Mouse (Mus musculus) kidney, embryonic 16.5 days (tissue): Measurements from ENCODE around the gene Erc2. TPM values are rescaled to one million over a fixed set of nuclear protein-coding genes. Genes with fewer than 3 reads are reported as not detected.
A peak's percentile ranks its signal among the peaks of the same experiment; 100 is the strongest.

Experiments
- ATAC-seq: fragments of 200-750 bp; cut with Nextera tagmentation; 2 replicates; pipeline ENCODE4 v1.8.0; 2017; ENCODE audit warnings: moderate TSS enrichment; ENCODE audit not compliant: low FRiP score, low TSS enrichment
- H3K27ac ChIP-seq: fragments of 300-500 bp; sonication (generic); 2 replicates; pipeline ENCODE4 v1.5.1; 2014; ENCODE audit warnings: low read length
- H3K27me3 ChIP-seq: fragments of 300-500 bp; sonication (generic); 2 replicates; pipeline ENCODE4 v1.6.1; 2014; ENCODE audit warnings: low read length, control low read depth, mixed read lengths; ENCODE audit not compliant: insufficient read depth
- H3K36me3 ChIP-seq: fragments of 300-500 bp; sonication (generic); 2 replicates; pipeline ENCODE4 v1.6.1; 2014; ENCODE audit warnings: low read length, control low read depth, mixed read lengths; ENCODE audit not compliant: insufficient read depth
- H3K4me1 ChIP-seq: fragments of 300-500 bp; sonication (generic); 2 replicates; pipeline ENCODE4 v1.6.1; 2014; ENCODE audit warnings: low read length, control low read depth, mixed read lengths; ENCODE audit not compliant: insufficient read depth
- H3K4me2 ChIP-seq: fragments of 300-500 bp; sonication (generic); replicated peaks from 2 replicates; pipeline ENCODE4 v1.6.1; 2014; ENCODE audit warnings: low read depth, low read length
- H3K4me3 ChIP-seq: fragments of 300-500 bp; sonication (generic); 2 replicates; pipeline ENCODE4 v1.5.1; 2014; ENCODE audit warnings: mild to moderate bottlenecking, low read length
- H3K9ac ChIP-seq: fragments of 300-500 bp; sonication (generic); replicated peaks from 2 replicates; pipeline ENCODE4 v1.6.1; 2014; ENCODE audit warnings: low read length
- H3K9me3 ChIP-seq: fragments of 300-500 bp; sonication (generic); 2 replicates; pipeline ENCODE4 v1.6.1; 2016; ENCODE audit warnings: low read length, control low read depth
- WGBS: fragments of 180-500 bp; shearing (Covaris S2); extraction: QIAGEN DNeasy Blood & Tissue Kit; methylation state at CpG from one replicate; pipeline ENCODE4 v1.1.7; 2014; 5-methylcytosine and 5-hydroxymethylcytosine counted together
- polyA plus RNA-seq: library from polyadenylated mRNA; unstranded; fragments of >200 nt; fragmentation: Nextera tagmentation; extraction: Ambion mirVana; gene quantifications from 2 replicates; pipeline ENCODE4 v1.2.1, GENCODE M21; 2015

The Erc2 gene
- polyA plus RNA-seq, 1 experiment from 2014 or later, result 4.9 TPM

DNA sequence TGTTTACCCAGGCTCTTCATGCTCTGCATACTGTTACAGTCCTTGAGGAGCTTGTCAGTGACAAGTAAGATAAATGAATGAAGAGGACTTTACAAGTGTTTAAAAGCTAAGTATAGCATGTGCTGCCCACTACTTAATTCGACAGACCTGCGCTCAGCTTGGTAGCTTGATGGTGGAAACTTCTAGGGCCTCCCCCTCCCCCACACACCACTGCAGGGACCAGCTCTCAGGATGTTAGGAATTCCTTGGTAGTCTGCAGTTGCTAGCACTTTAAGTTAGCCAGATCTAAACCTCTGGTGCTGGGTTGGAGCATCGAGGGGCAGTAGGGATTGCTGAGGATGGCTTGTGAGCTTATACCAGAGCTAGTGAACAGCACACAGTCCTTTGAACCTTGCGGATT lies 672.9 kb downstream of the Erc2 start:
- H3K9ac ChIP-seq, result no peak overlapping the region
- peaks cover 6% of the 10 kb centered on the region; the same call in 1 of the 2 replicates for H3K4me1 ChIP-seq
- ATAC-seq, result no peak
- H3K36me3 ChIP-seq, result no peaks in the 10 kb centered on the region
- no peak overlapping the region for H3K27ac ChIP-seq
- WGBS, result 42% methylated on average over 4 of the region's 4 CpGs
- no peaks in the 10 kb centered on the region for H3K27me3 ChIP-seq
- no peak overlapping the region for H3K4me3 ChIP-seq
- no peaks in the 10 kb centered on the region for H3K9me3 ChIP-seq
- no peak overlapping the region for H3K4me2 ChIP-seq

DNA sequence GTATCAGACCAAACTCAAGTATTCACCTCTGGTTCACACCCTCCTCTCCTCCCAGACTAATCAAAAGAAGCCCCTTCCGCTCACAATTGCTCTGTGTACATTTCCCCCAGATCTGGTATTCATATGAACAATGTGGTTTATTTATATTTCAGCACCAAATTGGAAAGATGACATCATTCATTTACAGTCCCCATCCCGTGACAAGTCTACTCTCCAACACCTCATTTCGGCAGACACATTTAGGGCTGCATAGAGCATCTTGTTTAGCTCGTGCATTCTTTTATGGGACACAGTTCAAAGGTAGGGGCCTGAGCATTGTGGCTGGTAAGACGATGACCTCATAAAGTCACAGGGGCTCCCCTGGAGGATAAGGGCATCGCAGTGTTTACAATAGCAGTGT lies 677.9 kb downstream of the Erc2 start:
- no peak overlapping the region for H3K4me2 ChIP-seq
- H3K27me3 ChIP-seq, result no peaks in the 10 kb centered on the region
- no peaks in the 10 kb centered on the region for H3K36me3 ChIP-seq
- no peak for ATAC-seq
- 53% methylated on average over 6 of the region's 6 CpGs for WGBS
- H3K4me3 ChIP-seq, result no peak overlapping the region
- no peak overlapping the region for H3K27ac ChIP-seq
- no peak overlapping the region for H3K9ac ChIP-seq
- H3K9me3 ChIP-seq, result no peaks in the 10 kb centered on the region
- peaks cover 3% of the 10 kb centered on the region; the same call in 1 of the 2 replicates for H3K4me1 ChIP-seq

GRCm38 (mm10) chr14:28301251-28301650 lies 679.0 kb downstream of the Erc2 start:
- 39% methylated on average over 5 of the region's 5 CpGs for WGBS
- Histone ChIP-seq H3K9ac (no peak overlapping the region), H3K27ac (no peak overlapping the region), H3K4me2 (no peak overlapping the region), H3K9me3 (no peaks in the 10 kb centered on the region), H3K4me1 (no peaks in the 10 kb centered on the region), H3K27me3 (no peaks in the 10 kb centered on the region), H3K4me3 (no peak overlapping the region), H3K36me3 (no peaks in the 10 kb centered on the region)
- ATAC-seq, result no peak

- Histone ChIP-seq H3K9ac (no peak overlapping the region), H3K27me3 (no peaks in the 10 kb centered on the region), H3K4me1 (no peaks in the 10 kb centered on the region), H3K4me2 (no peak overlapping the region), H3K4me3 (no peak overlapping the region), H3K27ac (no peak overlapping the region), H3K36me3 (no peaks in the 10 kb centered on the region), H3K9me3 (no peaks in the 10 kb centered on the region)
- 64% methylated on average over 5 of the region's 5 CpGs for WGBS
- ATAC-seq, result no peak
Measured at GRCm38 (mm10) chr14:28304131-28304530, 681.9 kb downstream of the Erc2 start.

DNA sequence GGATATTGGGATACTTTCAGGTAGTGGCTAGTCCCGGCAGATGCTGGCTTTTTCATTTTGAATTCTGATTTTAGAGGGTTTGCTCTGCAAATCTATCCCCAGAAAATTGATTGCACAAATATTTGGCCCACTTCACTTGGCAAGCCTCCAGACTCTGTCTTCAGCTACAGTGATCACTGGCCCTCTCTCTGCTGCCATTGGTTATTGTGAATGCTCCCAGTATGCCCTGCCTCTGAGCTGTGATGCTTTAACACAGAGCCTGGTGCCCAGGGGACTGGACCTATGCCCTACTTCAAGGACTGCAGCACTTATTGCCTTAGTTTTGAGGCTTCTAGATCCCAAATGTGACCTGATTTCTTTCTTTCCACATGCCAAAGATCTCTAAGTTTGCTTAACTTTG lies 686.4 kb downstream of the Erc2 start:
- no peaks in the 10 kb centered on the region for H3K36me3 ChIP-seq
- H3K4me2 ChIP-seq, result no peak overlapping the region
- no peak overlapping the region for H3K4me3 ChIP-seq
- H3K27ac ChIP-seq, result no peak overlapping the region
- no peaks in the 10 kb centered on the region for H3K27me3 ChIP-seq
- 92% methylated on average over 1 of the region's 1 CpGs for WGBS
- no peak for ATAC-seq
- H3K4me1 ChIP-seq, result 0 out of 2 replicates have a peak, but pooled peaks cover 3% of the 10 kb centered on the region
- no peak overlapping the region for H3K9ac ChIP-seq
- no peaks in the 10 kb centered on the region for H3K9me3 ChIP-seq

GRCm38 (mm10) chr14:28316851-28317250 lies 694.6 kb downstream of the Erc2 start:
- Histone ChIP-seq H3K4me1 (0 out of 2 replicates have a peak, but pooled peaks cover 9% of the 10 kb centered on the region), H3K36me3 (no peaks in the 10 kb centered on the region), H3K27me3 (0 out of 2 replicates have a peak, but pooled peaks cover 5% of the 10 kb centered on the region), H3K27ac (no peak overlapping the region), H3K4me3 (no peak overlapping the region), H3K4me2 (no peak overlapping the region), H3K9ac (no peak overlapping the region), H3K9me3 (no peaks in the 10 kb centered on the region)
- 36% methylated on average over 7 of the region's 7 CpGs for WGBS
- ATAC-seq, result peak; percentile 49; the same call in 1 of the 2 replicates

GRCm38 (mm10) chr14:28321916-28322534 lies 699.8 kb downstream of the Erc2 start:
- WGBS, result 81% methylated on average over 5 of the region's 5 CpGs
- Histone ChIP-seq H3K4me2 (no peak overlapping the region), H3K27ac (no peak overlapping the region), H3K4me3 (no peak overlapping the region), H3K27me3 (no peaks in the 10 kb centered on the region; the same call in 1 of the 2 replicates), H3K4me1 (0 out of 2 replicates have a peak, but pooled peaks cover 6% of the 10 kb centered on the region), H3K9me3 (no peaks in the 10 kb centered on the region), H3K36me3 (no peaks in the 10 kb centered on the region), H3K9ac (no peak overlapping the region)
- ATAC-seq, result no peak

DNA sequence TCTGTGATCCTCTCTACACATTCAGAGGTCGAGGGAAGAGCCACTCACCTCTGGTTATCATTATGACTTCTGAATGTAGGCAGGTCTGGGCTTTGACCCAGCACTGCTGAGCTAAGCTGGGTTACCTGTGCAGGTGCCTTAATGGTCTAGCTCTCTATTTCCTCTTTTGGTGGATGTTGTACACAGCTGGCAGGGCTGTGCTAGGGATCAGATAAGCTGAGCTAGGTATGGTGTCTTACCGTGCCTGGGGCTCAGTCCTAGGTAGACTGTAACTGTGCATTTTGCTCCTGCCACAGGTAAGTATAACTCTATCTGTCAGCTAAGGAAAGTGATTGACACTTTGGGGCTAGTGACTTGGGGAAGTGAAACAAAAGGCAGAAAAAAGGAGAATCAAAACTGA lies 701.0 kb downstream of the Erc2 start:
- WGBS, result 71% methylated on average over 2 of the region's 2 CpGs

DNA sequence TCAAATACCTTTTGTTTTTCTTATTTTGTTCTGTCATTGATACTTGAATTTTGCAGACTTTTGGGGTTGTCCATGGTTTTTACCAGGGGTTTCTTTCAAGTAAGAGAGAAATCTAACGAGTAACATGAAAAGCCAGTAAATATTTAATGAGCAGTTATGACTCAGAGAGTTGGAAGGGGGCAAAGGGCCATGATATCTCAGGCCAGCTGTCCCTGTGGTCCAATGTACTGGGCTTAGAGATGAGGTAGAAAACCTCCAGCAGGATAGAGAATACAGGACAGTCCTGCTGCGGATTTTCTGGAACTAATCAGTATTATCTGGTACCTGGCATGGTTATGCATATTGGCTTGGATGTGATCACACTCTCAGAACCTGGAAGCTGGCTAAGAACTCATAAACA lies 701.5 kb downstream of the Erc2 start:
- Histone ChIP-seq H3K9me3 (no peaks in the 10 kb centered on the region), H3K4me1 (no peaks in the 10 kb centered on the region), H3K27ac (no peak overlapping the region), H3K27me3 (no peaks in the 10 kb centered on the region; the same call in 1 of the 2 replicates), H3K4me2 (no peak overlapping the region), H3K36me3 (no peaks in the 10 kb centered on the region), H3K9ac (no peak overlapping the region), H3K4me3 (no peak overlapping the region)
- 74% methylated on average over 2 of the region's 2 CpGs for WGBS
- no peak for ATAC-seq

More for the DNA sequence above, 701.0 kb downstream of the Erc2 start:
- Histone ChIP-seq H3K9me3 (no peaks in the 10 kb centered on the region), H3K9ac (no peak overlapping the region), H3K27me3 (no peaks in the 10 kb centered on the region; the same call in 1 of the 2 replicates), H3K4me3 (no peak overlapping the region), H3K27ac (no peak overlapping the region), H3K36me3 (no peaks in the 10 kb centered on the region), H3K4me1 (no peaks in the 10 kb centered on the region), H3K4me2 (no peak overlapping the region)
- ATAC-seq, result no peak

DNA sequence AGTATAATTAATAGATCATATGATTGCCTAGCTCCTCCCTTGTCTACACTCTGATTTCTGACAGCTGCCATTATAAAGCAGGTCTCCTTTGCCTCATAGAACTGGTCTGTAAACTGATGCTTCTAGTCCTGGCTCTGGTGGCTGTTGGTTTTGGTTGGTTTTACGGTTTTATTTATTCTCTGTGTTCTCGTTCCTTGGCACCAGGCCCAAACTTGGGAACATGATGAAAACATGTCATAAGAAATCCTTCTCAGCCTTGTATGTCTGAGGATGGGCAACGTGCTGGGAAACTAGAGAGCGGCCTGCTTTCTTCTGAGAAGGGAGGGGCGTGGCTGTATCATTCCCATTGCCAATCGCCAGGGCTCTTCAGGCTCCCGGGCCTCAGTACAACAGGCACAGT lies 704.2 kb downstream of the Erc2 start:
- Histone ChIP-seq H3K27ac (no peak overlapping the region), H3K4me2 (no peak overlapping the region), H3K9me3 (no peaks in the 10 kb centered on the region), H3K9ac (no peak overlapping the region), H3K4me3 (no peak overlapping the region), H3K36me3 (no peaks in the 10 kb centered on the region), H3K4me1 (no peaks in the 10 kb centered on the region), H3K27me3 (no peaks in the 10 kb centered on the region; the same call in 1 of the 2 replicates)
- no peak for ATAC-seq
- 79% methylated on average over 7 of the region's 7 CpGs for WGBS
